Mouse (Mus musculus): ENCODE measurements around the gene Cmtm2b. TPM values are rescaled to one million over a fixed set of nuclear protein-coding genes. Genes with fewer than 3 reads are reported as not detected.

Cmtm2b gene
- polyA plus RNA-seq, 1 experiment from 2014 or later, result not detected

DNA sequence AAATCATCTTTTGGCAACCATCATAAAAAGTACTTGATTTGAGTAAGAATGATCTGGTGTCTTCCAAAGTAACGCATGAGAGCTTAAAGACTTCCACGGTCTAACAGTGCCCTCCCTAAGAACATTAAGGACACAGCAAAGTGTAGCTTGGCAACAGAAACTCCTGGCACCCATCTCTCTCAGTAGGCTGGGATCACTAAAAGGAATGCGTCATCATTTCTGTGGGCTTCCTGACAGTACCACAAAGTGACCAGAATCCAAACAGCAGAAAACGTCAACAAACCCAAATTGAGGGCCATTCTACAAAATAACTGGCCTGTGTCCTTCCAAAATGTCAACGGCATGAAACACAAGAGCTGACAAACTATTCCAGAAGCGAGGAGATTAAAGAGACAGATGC is 48.0 kb downstream of the Cmtm2b start:
- H3K4me1 ChIP-seq (ENCODE audit: insufficient read depth), result peaks cover 5% of the 10 kb centered on the region; the same call in 1 of the 2 replicates
- ATAC-seq, result no peak
- no peak overlapping the region for H3K9ac ChIP-seq (replicated peaks)
- H3K9me3 ChIP-seq (ENCODE audit: low read length), result no peaks in the 10 kb centered on the region
- no peak overlapping the region for H3K4me3 ChIP-seq (ENCODE audit: low read depth, low read length)
- no peak overlapping the region for H3K27ac ChIP-seq (ENCODE audit: low read depth)
- TF ChIP-seq CTCF (IDR thresholded peaks at IDR 0.05; ENCODE audit: low read depth) (no peak), EP300 (IDR thresholded peaks at IDR 0.05; ENCODE audit: low read depth) (no peak)
- H3K27me3 ChIP-seq (ENCODE audit: insufficient read depth, low read length), result no peaks in the 10 kb centered on the region
- H3K36me3 ChIP-seq (replicated peaks; ENCODE audit: insufficient read depth, low read length), result no peaks in the 10 kb centered on the region
- no peak for DNase-seq
- 70% methylated on average over 6 of the region's 6 CpGs for WGBS (ENCODE audit: insufficient replicate concordance)
- H3K4me2 ChIP-seq (ENCODE audit: low read depth, low read length), result no peak overlapping the region

DNA sequence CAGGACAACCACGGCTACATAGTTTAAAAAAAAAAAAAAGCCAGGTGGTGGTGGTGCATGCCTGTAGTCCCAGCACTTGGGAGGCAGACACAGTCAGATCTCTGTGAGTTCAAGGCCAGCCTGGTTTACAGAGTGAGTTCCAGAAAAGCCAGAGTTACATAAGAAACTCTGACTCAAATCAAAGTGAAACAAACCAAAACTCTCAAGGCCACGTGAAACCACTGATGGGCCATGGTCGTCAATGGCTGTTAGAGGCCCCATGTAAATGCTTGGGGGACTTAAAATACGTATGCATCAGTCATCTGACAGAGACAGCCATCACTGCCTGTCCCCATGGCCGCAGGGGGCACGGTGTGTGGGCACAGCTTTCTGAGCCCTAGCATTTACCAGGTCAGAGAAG is 49.1 kb downstream of the Cmtm2b start:
- ATAC-seq, result no peak
- WGBS (ENCODE audit: insufficient replicate concordance), result 66% methylated on average over 6 of the region's 6 CpGs
- H3K4me3 ChIP-seq (ENCODE audit: low read depth, low read length), result no peak overlapping the region

DNA sequence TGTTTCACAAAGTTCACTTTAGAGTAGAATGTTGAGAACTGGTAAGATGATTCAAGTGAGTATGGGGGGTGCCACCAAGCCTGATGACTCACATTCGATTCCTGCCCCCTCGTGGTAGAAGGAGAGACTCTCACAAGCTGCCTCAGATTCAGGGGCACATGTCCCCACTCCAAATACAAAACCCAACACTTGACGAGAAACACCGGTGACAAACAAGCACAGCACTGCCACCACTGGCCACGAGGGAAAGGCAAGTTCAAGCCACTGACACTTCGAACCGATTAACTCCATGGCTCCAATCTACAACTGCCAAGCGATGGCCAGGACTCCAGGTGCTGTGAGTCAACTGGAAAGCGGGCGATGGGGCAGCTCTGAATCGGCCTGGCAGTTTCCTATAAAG is 51.7 kb downstream of the Cmtm2b start:
- peaks cover 14% of the 10 kb centered on the region for H3K4me1 ChIP-seq (ENCODE audit: insufficient read depth)
- peak overlapping the region; percentile 89 for H3K27ac ChIP-seq (ENCODE audit: low read depth)
- ATAC-seq (0 out of 2 replicates have a peak, but pooled peaks have one; percentile 10), DNase-seq (no peak)
- H3K4me3 ChIP-seq (ENCODE audit: low read depth, low read length), result no peak overlapping the region
- H3K36me3 ChIP-seq (replicated peaks; ENCODE audit: insufficient read depth, low read length), result no peaks in the 10 kb centered on the region
- no peak overlapping the region for H3K9ac ChIP-seq (replicated peaks)
- peak overlapping the region; percentile 15; the same call in 1 of the 2 replicates for H3K4me2 ChIP-seq (ENCODE audit: low read depth, low read length)
- 63% methylated on average over 11 of the region's 11 CpGs for WGBS (ENCODE audit: insufficient replicate concordance)
- no peaks in the 10 kb centered on the region for H3K27me3 ChIP-seq (ENCODE audit: insufficient read depth, low read length)
- no peaks in the 10 kb centered on the region for H3K9me3 ChIP-seq (ENCODE audit: low read length)
- TF ChIP-seq CTCF (IDR thresholded peaks at IDR 0.05; ENCODE audit: low read depth), result peak; percentile 46
- TF ChIP-seq EP300 (IDR thresholded peaks at IDR 0.05; ENCODE audit: low read depth), result no peak

More for the DNA sequence above, 49.1 kb downstream of the Cmtm2b start:
- H3K4me1 ChIP-seq (ENCODE audit: insufficient read depth), result peaks cover 13% of the 10 kb centered on the region
- H3K4me2 ChIP-seq (ENCODE audit: low read depth, low read length), result no peak overlapping the region
- H3K36me3 ChIP-seq (replicated peaks; ENCODE audit: insufficient read depth, low read length), result no peaks in the 10 kb centered on the region
- no peaks in the 10 kb centered on the region for H3K9me3 ChIP-seq (ENCODE audit: low read length)
- no peak overlapping the region for H3K27ac ChIP-seq (ENCODE audit: low read depth)
- no peak overlapping the region for H3K9ac ChIP-seq (replicated peaks)
- no peak for DNase-seq
- H3K27me3 ChIP-seq (ENCODE audit: insufficient read depth, low read length), result no peaks in the 10 kb centered on the region
- TF ChIP-seq EP300 (IDR thresholded peaks at IDR 0.05; ENCODE audit: low read depth) (no peak), CTCF (IDR thresholded peaks at IDR 0.05; ENCODE audit: low read depth) (no peak)

DNA sequence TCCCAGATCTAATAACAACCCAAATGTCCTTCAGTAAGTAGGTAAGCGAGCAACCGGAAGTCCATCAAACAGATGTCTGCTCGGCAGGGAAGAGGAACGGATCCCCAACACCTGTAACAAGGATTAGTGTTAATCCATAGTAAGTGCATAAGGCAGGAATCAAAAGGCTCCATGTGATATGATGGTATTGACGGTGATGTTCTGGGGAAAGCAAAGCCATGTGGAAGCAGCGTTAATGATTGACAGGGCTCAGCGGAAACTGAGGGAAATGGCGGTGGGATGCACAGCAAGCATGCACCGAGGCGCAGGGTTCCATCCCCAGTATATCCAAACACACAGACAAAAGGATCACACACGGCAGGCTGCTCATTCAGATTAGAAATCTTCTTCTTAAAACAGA is 52.2 kb downstream of the Cmtm2b start:
- no peaks in the 10 kb centered on the region for H3K36me3 ChIP-seq (replicated peaks; ENCODE audit: insufficient read depth, low read length)
- peaks cover 14% of the 10 kb centered on the region for H3K4me1 ChIP-seq (ENCODE audit: insufficient read depth)
- H3K4me3 ChIP-seq (ENCODE audit: low read depth, low read length), result no peak overlapping the region
- DNase-seq (peak; percentile 29), ATAC-seq (peak; percentile 60)
- peak overlapping the region; percentile 15; the same call in 1 of the 2 replicates for H3K4me2 ChIP-seq (ENCODE audit: low read depth, low read length)
- no peaks in the 10 kb centered on the region for H3K9me3 ChIP-seq (ENCODE audit: low read length)
- H3K27me3 ChIP-seq (ENCODE audit: insufficient read depth, low read length), result no peaks in the 10 kb centered on the region
- TF ChIP-seq CTCF (IDR thresholded peaks at IDR 0.05; ENCODE audit: low read depth), result no peak
- no peak for TF ChIP-seq EP300 (IDR thresholded peaks at IDR 0.05; ENCODE audit: low read depth)
- H3K9ac ChIP-seq (replicated peaks), result no peak overlapping the region
- WGBS (ENCODE audit: insufficient replicate concordance), result 65% methylated on average over 11 of the region's 11 CpGs
- H3K27ac ChIP-seq (ENCODE audit: low read depth), result peak overlapping the region; percentile 89

DNA sequence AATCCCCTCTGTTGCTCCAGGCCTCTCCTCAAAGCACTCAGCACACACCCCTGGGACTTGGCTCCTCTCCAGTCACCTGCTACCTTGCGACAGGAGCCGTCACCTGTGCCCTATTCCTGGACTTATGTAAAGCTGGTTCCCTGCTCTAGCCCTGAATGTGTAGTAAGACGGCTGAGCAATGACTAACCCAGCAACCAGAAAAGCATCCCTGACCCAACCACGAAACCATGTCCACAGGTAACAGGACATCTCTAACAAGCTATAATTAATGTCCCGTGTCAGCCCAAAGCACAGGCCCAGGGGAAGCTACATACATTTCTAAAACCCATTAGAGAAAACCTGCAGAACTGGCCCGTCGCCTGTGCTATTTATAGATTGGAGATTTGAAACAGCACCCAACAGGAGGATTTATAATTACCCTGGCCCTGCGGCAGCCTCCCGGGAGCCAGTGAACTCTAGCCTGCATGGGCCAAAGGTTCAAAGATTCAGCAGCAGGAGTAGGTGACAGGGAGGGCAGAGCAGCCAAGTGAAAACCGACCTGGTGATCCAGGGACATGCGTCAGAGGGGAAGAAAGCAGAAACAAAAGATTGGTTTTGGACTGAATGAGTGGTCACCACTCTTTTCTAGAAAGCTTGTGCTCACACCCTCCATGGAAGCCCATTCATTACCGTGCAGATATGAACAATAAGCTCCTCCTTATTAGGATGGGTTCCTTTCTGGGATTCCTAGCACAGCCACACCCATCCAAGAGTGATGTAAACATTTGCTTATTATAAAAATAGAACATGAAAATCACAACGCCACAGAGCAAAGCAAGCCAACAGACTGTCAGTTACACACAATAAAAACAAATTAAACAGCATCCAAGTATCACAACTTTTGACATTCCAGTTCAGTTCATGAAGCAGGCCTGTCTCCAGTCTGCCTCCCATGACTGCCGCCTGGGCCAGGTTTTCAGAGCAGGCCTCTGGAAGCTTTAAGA is 53.1 kb downstream of the Cmtm2b start:
- WGBS (ENCODE audit: insufficient replicate concordance), result 52% methylated on average over 14 of the region's 14 CpGs
- H3K4me2 ChIP-seq (ENCODE audit: low read depth, low read length), result peak overlapping the region; percentile 30

DNA sequence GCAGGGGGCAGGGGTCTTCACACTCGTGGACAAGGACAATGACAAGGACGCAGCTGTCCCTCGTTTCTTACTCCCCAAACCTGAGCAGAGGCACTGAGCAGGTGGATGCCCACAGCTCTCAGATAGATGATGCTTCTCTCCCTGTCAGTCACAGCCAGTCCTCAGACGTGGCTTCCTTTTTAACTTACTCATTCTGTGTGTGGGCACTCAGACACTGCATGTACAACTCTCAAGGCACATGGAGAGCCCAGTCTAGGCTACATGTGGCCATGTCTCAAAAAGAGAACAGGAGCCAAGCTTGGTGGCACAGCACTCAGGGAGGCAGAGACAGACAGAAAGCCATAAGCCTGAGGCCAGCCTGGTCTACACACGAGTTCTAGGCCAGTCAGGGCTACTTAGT is 53.9 kb downstream of the Cmtm2b start:
- H3K27me3 ChIP-seq (ENCODE audit: insufficient read depth, low read length), result no peaks in the 10 kb centered on the region
- no peak for TF ChIP-seq CTCF (IDR thresholded peaks at IDR 0.05; ENCODE audit: low read depth)
- TF ChIP-seq EP300 (IDR thresholded peaks at IDR 0.05; ENCODE audit: low read depth), result no peak
- H3K4me3 ChIP-seq (ENCODE audit: low read depth, low read length), result no peak overlapping the region
- WGBS (ENCODE audit: insufficient replicate concordance), result 61% methylated on average over 5 of the region's 5 CpGs
- H3K9ac ChIP-seq (replicated peaks), result no peak overlapping the region
- no peaks in the 10 kb centered on the region for H3K9me3 ChIP-seq (ENCODE audit: low read length)
- DNase-seq, result no peak
- H3K27ac ChIP-seq (ENCODE audit: low read depth), result peak overlapping the region; percentile 89
- peaks cover 14% of the 10 kb centered on the region for H3K4me1 ChIP-seq (ENCODE audit: insufficient read depth)
- no peaks in the 10 kb centered on the region for H3K36me3 ChIP-seq (replicated peaks; ENCODE audit: insufficient read depth, low read length)
- no peak overlapping the region for H3K4me2 ChIP-seq (ENCODE audit: low read depth, low read length)
- ATAC-seq, result no peak

More for the DNA sequence above, 53.1 kb downstream of the Cmtm2b start:
- no peaks in the 10 kb centered on the region for H3K9me3 ChIP-seq (ENCODE audit: low read length)
- H3K27ac ChIP-seq (ENCODE audit: low read depth), result peak overlapping the region; percentile 89
- H3K4me1 ChIP-seq (ENCODE audit: insufficient read depth), result peaks cover 14% of the 10 kb centered on the region
- H3K27me3 ChIP-seq (ENCODE audit: insufficient read depth, low read length), result no peaks in the 10 kb centered on the region
- DNase-seq (peak; percentile 76), ATAC-seq (peak; percentile 92)
- TF ChIP-seq EP300 (IDR thresholded peaks at IDR 0.05; ENCODE audit: low read depth) (no peak), CTCF (IDR thresholded peaks at IDR 0.05; ENCODE audit: low read depth) (no peak)
- no peak overlapping the region for H3K9ac ChIP-seq (replicated peaks)
- H3K4me3 ChIP-seq (ENCODE audit: low read depth, low read length), result no peak overlapping the region
- H3K36me3 ChIP-seq (replicated peaks; ENCODE audit: insufficient read depth, low read length), result no peaks in the 10 kb centered on the region
